Mouse (Mus musculus) kidney, embryonic 16.5 days (tissue): Measurements from ENCODE around the gene Mia. TPM values are rescaled to one million over a fixed set of nuclear protein-coding genes. Genes with fewer than 3 reads are reported as not detected.

Experiments
- ATAC-seq: fragments of 200-750 bp; cut with Nextera tagmentation; 2 replicates; pipeline ENCODE4 v1.8.0; 2017; ENCODE audit warnings: moderate TSS enrichment; ENCODE audit not compliant: low FRiP score, low TSS enrichment
- H3K27ac ChIP-seq: fragments of 300-500 bp; sonication (generic); 2 replicates; pipeline ENCODE4 v1.5.1; 2014; ENCODE audit warnings: low read length
- H3K27me3 ChIP-seq: fragments of 300-500 bp; sonication (generic); 2 replicates; pipeline ENCODE4 v1.6.1; 2014; ENCODE audit warnings: low read length, control low read depth, mixed read lengths; ENCODE audit not compliant: insufficient read depth
- H3K36me3 ChIP-seq: fragments of 300-500 bp; sonication (generic); 2 replicates; pipeline ENCODE4 v1.6.1; 2014; ENCODE audit warnings: low read length, control low read depth, mixed read lengths; ENCODE audit not compliant: insufficient read depth
- H3K4me1 ChIP-seq: fragments of 300-500 bp; sonication (generic); 2 replicates; pipeline ENCODE4 v1.6.1; 2014; ENCODE audit warnings: low read length, control low read depth, mixed read lengths; ENCODE audit not compliant: insufficient read depth
- H3K4me2 ChIP-seq: fragments of 300-500 bp; sonication (generic); replicated peaks from 2 replicates; pipeline ENCODE4 v1.6.1; 2014; ENCODE audit warnings: low read depth, low read length
- H3K4me3 ChIP-seq: fragments of 300-500 bp; sonication (generic); 2 replicates; pipeline ENCODE4 v1.5.1; 2014; ENCODE audit warnings: mild to moderate bottlenecking, low read length
- H3K9ac ChIP-seq: fragments of 300-500 bp; sonication (generic); replicated peaks from 2 replicates; pipeline ENCODE4 v1.6.1; 2014; ENCODE audit warnings: low read length
- H3K9me3 ChIP-seq: fragments of 300-500 bp; sonication (generic); 2 replicates; pipeline ENCODE4 v1.6.1; 2016; ENCODE audit warnings: low read length, control low read depth
- WGBS: fragments of 180-500 bp; shearing (Covaris S2); extraction: QIAGEN DNeasy Blood & Tissue Kit; methylation state at CpG from one replicate; pipeline ENCODE4 v1.1.7; 2014; 5-methylcytosine and 5-hydroxymethylcytosine counted together
- polyA plus RNA-seq: library from polyadenylated mRNA; unstranded; fragments of >200 nt; fragmentation: Nextera tagmentation; extraction: Ambion mirVana; gene quantifications from 2 replicates; pipeline ENCODE4 v1.2.1, GENCODE M21; 2015

Gene Mia
- polyA plus RNA-seq, 1 experiment from 2014 or later: 22.3 TPM

- Histone ChIP-seq H3K27ac (0 out of 2 replicates have a peak overlapping the region, but pooled peaks have one; percentile 27), H3K4me1 (peaks cover 62% of the 10 kb centered on the region), H3K4me2 (peak overlapping the region; percentile 80), H3K4me3 (peak overlapping the region; percentile 76), H3K9ac (peak overlapping the region; percentile 46), H3K9me3 (no peaks in the 10 kb centered on the region), H3K36me3 (peaks cover 25% of the 10 kb centered on the region), H3K27me3 (no peaks in the 10 kb centered on the region)
- ATAC-seq: no peak
- whole genome bisulfite sequencing: 83% methylated on average over 33 of the region's 33 CpGs
Measured at GRCm38 (mm10) chr7:27164112-27164947, 16.6 kb downstream of the Mia start.

GRCm38 (mm10) chr7:27163450-27163805 is 17.5 kb downstream of the Mia start:
- Histone ChIP-seq H3K4me3 (peak overlapping the region; percentile 76; the same call in 1 of the 2 replicates), H3K27me3 (no peaks in the 10 kb centered on the region), H3K4me2 (peak overlapping the region; percentile 80), H3K9me3 (no peaks in the 10 kb centered on the region), H3K36me3 (peaks cover 34% of the 10 kb centered on the region), H3K9ac (peak overlapping the region; percentile 46), H3K4me1 (peaks cover 62% of the 10 kb centered on the region), H3K27ac (0 out of 2 replicates have a peak overlapping the region, but pooled peaks have one; percentile 27)
- WGBS: 59% methylated on average over 5 of the region's 5 CpGs
- ATAC-seq: no peak

GRCm38 (mm10) chr7:27162780-27163449 is 18.0 kb downstream of the Mia start:
- Histone ChIP-seq H3K4me1 (peaks cover 62% of the 10 kb centered on the region), H3K4me2 (peak overlapping the region; percentile 80), H3K9ac (peak overlapping the region; percentile 46), H3K27me3 (no peaks in the 10 kb centered on the region), H3K36me3 (peaks cover 39% of the 10 kb centered on the region), H3K27ac (no peak overlapping the region), H3K4me3 (peak overlapping the region; percentile 76; the same call in 1 of the 2 replicates), H3K9me3 (no peaks in the 10 kb centered on the region)
- 75% methylated on average over 5 of the region's 5 CpGs for WGBS
- no peak for ATAC-seq

- H3K27ac ChIP-seq: no peak overlapping the region
- H3K4me2 ChIP-seq: no peak overlapping the region
- H3K4me3 ChIP-seq: no peak overlapping the region
- no peaks in the 10 kb centered on the region for H3K27me3 ChIP-seq
- H3K9me3 ChIP-seq: no peaks in the 10 kb centered on the region
- ATAC-seq: no peak
- H3K36me3 ChIP-seq: peaks cover 46% of the 10 kb centered on the region
- peaks cover 58% of the 10 kb centered on the region for H3K4me1 ChIP-seq
- H3K9ac ChIP-seq: peak overlapping the region; percentile 31
- WGBS: 83% methylated on average over 4 of the region's 4 CpGs
Measured at GRCm38 (mm10) chr7:27161744-27162143, 19.2 kb downstream of the Mia start.

GRCm38 (mm10) chr7:27160921-27161320 is 20.0 kb downstream of the Mia start:
- no peak for ATAC-seq
- Histone ChIP-seq H3K9me3 (no peaks in the 10 kb centered on the region), H3K9ac (no peak overlapping the region), H3K4me3 (no peak overlapping the region), H3K27me3 (no peaks in the 10 kb centered on the region), H3K27ac (no peak overlapping the region), H3K4me2 (no peak overlapping the region), H3K4me1 (peaks cover 58% of the 10 kb centered on the region), H3K36me3 (peaks cover 46% of the 10 kb centered on the region)
- WGBS: 86% methylated on average over 3 of the region's 3 CpGs

GRCm38 (mm10) chr7:27159882-27160281 is 21.1 kb downstream of the Mia start:
- H3K9ac ChIP-seq: 0 out of 2 replicates have a peak overlapping the region, but pooled peaks have one; percentile 2
- WGBS: 11% methylated on average over 8 of the region's 8 CpGs
- H3K9me3 ChIP-seq: no peaks in the 10 kb centered on the region
- no peaks in the 10 kb centered on the region for H3K27me3 ChIP-seq
- H3K4me3 ChIP-seq: no peak overlapping the region
- peaks cover 49% of the 10 kb centered on the region for H3K4me1 ChIP-seq
- H3K36me3 ChIP-seq: peaks cover 41% of the 10 kb centered on the region
- ATAC-seq: peak; percentile 93
- 0 out of 2 replicates have a peak overlapping the region, but pooled peaks have one; percentile 18 for H3K4me2 ChIP-seq
- 0 out of 2 replicates have a peak overlapping the region, but pooled peaks have one; percentile 13 for H3K27ac ChIP-seq

- Histone ChIP-seq H3K27me3 (no peaks in the 10 kb centered on the region), H3K9me3 (no peaks in the 10 kb centered on the region), H3K4me2 (no peak overlapping the region), H3K9ac (no peak overlapping the region), H3K4me3 (no peak overlapping the region), H3K27ac (no peak overlapping the region), H3K36me3 (peaks cover 35% of the 10 kb centered on the region), H3K4me1 (peaks cover 43% of the 10 kb centered on the region)
- WGBS: 96% methylated on average over 6 of the region's 6 CpGs
- no peak for ATAC-seq
Measured at GRCm38 (mm10) chr7:27159256-27159655, 21.7 kb downstream of the Mia start.

- H3K27ac ChIP-seq: no peak overlapping the region
- no peaks in the 10 kb centered on the region for H3K27me3 ChIP-seq
- peaks cover 34% of the 10 kb centered on the region for H3K4me1 ChIP-seq
- ATAC-seq: no peak
- H3K36me3 ChIP-seq: peaks cover 35% of the 10 kb centered on the region
- H3K4me2 ChIP-seq: no peak overlapping the region
- no peak overlapping the region for H3K4me3 ChIP-seq
- WGBS: 97% methylated on average over 9 of the region's 9 CpGs
- H3K9me3 ChIP-seq: no peaks in the 10 kb centered on the region
- H3K9ac ChIP-seq: no peak overlapping the region
Measured at GRCm38 (mm10) chr7:27158171-27158570, 22.8 kb downstream of the Mia start.

- no peak for ATAC-seq
- WGBS: 82% methylated on average over 13 of the region's 13 CpGs
Measured at GRCm38 (mm10) chr7:27156005-27156404, 25.0 kb downstream of the Mia start.

More at GRCm38 (mm10) chr7:27156005-27156404, 25.0 kb downstream of the Mia start:
- no peaks in the 10 kb centered on the region for H3K9me3 ChIP-seq
- H3K9ac ChIP-seq: no peak overlapping the region
- H3K36me3 ChIP-seq: peaks cover 25% of the 10 kb centered on the region
- H3K27ac ChIP-seq: no peak overlapping the region
- H3K4me3 ChIP-seq: no peak overlapping the region
- no peak overlapping the region for H3K4me2 ChIP-seq
- H3K27me3 ChIP-seq: no peaks in the 10 kb centered on the region
- H3K4me1 ChIP-seq: peaks cover 13% of the 10 kb centered on the region
